Mouse (Mus musculus): Measurements from ENCODE around the gene Cfap43.
A peak's percentile ranks its signal among the peaks of the same experiment; 100 is the strongest.

Cfap43 gene

GRCm38 (mm10) chr19:47783898-47784297 is 135.2 kb downstream of the Cfap43 start:
- no peak for DNase-seq

DNA sequence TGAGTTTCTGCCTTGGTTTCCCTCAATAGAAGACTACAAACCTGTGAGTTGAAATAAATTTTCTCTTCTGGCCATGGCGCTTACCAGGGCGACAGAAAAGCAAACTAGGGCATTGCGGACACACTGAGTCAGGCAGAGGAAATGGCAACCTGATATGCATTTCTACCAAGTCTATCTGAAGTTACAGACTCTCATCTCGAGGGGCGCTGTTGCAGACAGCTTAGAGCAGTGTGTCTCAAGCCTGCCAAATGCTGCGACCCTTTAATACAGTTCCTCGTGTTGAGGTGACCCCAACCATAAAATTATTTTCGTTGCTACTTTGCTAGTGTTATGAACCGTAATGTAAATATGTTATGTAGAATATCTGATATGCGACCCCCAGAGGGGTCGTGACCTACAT is 138.1 kb downstream of the Cfap43 start:
- no peak for DNase-seq

GRCm38 (mm10) chr19:47780145-47780544 is 138.9 kb downstream of the Cfap43 start:
- DNase-seq, result no peak

GRCm38 (mm10) chr19:47777847-47778246 is 141.2 kb downstream of the Cfap43 start:
- no peak for DNase-seq

- DNase-seq, result peak; percentile 15 to 19
Measured at GRCm38 (mm10) chr19:47755625-47756024, 163.5 kb downstream of the Cfap43 start.

DNA sequence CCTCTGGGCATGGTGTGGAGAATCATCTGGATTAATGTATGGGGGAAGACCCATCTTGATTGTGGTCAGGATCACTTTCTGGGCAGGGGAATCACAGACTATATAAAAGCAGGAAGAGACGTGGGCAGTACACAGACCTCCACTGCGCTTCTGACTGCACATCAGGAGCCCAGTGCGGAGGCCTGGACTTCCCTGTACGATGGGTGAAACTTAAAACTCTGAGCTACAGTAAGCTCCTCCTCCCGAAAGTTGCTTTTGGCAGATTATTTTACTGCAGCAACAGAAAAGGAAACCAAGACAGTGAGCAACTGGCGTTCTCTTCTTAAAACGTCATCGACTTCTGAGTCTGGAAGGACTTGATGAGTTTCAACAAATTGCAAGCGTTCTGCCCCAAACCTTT is 164.2 kb downstream of the Cfap43 start:
- peak in 1 of 2 experiments; percentile 9 for DNase-seq

- DNase-seq, result no peak
Measured at GRCm38 (mm10) chr19:47753921-47754320, 165.2 kb downstream of the Cfap43 start.

GRCm38 (mm10) chr19:47752456-47752855 is 166.6 kb downstream of the Cfap43 start:
- no peak for DNase-seq

DNA sequence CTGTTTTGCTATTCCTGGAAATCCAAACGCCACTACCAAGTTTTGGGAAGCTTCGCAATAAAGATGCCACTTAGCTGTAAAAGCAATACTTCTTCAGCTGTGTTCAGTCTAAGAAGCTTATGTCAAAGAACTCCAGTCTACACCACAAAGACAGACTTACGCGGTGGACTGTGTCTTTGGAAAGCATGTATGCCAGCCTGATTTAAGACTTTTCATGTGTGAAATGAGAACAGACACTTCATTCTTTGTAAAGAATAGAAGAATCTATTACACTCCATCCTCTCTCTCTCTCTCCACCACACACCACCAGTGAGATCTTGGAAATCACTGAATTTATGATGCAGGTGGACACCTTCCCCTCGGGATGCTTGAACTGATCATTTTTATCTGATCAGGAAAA is 168.7 kb downstream of the Cfap43 start:
- no peak for DNase-seq

- DNase-seq, result no peak
Measured at GRCm38 (mm10) chr19:47748950-47749349, 170.1 kb downstream of the Cfap43 start.

- no peak for DNase-seq
Measured at GRCm38 (mm10) chr19:47747072-47747471, 172.0 kb downstream of the Cfap43 start.

DNA sequence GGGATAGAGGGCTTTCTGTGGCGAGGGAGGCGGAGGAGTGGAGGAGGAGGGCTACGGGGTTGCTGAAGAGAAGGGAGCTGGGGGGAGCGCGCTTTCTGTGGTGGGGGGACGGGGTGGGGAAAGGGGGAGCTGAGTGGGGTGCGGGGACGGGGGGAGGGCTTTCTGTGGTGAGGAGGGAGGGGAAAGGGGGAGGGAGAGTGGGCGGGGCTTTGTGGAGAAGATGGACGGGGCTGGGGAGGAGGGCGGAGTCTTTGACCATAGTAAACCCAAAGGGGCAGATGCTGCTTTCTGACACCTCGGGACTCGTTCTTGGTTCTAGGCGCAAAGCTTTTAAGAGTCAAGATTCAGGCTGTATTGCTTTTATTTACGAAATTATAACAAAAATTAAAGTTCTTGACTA is 187.2 kb downstream of the Cfap43 start:
- DNase-seq, result peak; percentile 70 to 86

DNA sequence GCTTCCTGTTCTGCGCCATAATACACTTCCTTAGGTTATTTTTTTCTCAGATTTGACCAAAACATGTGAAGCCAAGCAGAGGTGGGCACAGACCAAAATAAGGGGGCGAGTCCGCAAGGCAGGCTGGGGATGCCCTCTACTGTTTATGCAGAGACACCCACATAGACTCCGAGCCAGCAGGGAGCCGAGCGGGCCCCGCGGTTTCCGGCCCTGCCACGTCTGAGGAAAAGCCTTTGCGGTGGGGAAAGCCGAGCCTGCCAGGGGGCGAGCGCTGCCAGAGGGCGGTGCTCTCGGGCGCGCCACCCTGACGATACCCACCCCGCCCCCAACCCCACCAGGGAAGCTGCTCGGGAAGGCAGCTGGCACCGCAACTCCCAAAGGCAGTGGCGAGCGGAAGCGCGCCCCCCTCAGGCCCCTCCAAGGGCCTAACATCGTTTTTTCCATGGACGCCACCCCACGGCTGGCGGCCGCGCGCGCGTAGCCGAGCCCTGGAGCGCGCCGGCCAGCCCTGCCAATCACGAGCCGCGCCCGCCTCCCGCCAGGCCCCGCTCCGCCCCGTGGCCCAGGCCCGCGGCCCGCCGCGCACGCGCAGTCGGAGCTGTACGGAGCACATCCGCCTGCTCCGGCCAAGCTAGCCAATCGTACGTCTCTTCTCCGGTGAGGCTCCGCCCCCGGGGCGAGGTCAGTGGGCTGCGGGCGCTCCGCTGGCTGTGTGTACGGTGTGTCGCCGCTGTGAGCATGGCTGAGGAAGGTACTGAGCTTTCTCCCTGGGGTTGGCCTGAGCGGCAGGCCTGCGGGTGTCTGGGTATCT is 187.8 kb downstream of the Cfap43 start, which contains the start of gene Sfr1:
TSS of gene Sfr1 (plus strand) at position 612 of the 811 bp plus-strand sequence.
- peak; percentile 99 to 100 for DNase-seq

- peak; percentile 42 to 63 for DNase-seq
Measured at GRCm38 (mm10) chr19:47730691-47731070, 188.4 kb downstream of the Cfap43 start.

GRCm38 (mm10) chr19:47725643-47726140 is 193.4 kb downstream of the Cfap43 start:
- peak in 1 of 2 experiments; percentile 9 for DNase-seq

GRCm38 (mm10) chr19:47724903-47725302 is 194.2 kb downstream of the Cfap43 start:
- DNase-seq, result no peak

- no peak for DNase-seq
Measured at GRCm38 (mm10) chr19:47722471-47722870, 196.6 kb downstream of the Cfap43 start.

DNA sequence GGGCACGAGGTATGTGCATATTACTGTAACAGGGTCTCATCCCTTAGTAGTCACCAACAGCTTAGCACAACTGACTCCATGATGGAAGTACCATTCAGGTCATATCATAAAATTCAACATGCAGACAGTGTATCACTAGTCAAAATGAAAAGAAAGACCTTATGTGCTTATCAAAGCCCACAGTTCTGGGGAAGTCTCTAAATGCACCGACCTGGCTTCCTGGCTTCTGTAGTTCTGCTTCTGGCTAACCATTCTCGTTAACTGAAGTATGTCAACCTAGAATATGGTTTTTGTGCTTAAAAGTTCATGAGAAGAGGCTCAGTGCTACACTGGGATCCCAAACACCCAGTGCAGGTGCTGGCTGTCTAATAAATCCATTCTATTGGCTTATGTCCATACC is 199.9 kb downstream of the Cfap43 start:
- DNase-seq, result no peak

GRCm38 (mm10) chr19:47716144-47716543 is 202.9 kb downstream of the Cfap43 start:
- no peak for DNase-seq

DNA sequence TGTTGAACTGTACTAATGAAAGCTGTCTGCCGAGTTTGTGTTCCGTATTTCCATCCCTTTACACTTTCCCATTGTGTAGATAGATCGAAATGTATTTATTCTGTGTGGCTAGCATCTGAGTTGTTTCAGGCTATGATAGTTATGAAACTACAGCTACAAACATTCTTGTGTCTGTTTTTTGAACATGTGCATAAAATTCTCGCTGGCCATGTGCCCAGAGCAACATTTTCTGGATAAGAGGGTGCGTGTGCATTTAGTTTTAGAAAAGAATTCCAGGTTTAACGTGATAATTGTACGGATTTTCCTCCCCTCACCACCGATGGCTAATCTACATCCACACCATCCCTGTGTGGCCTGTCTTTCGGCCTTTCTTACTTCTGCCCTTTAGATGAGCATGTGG is 205.6 kb downstream of the Cfap43 start:
- no peak for DNase-seq

- no peak for DNase-seq
Measured at GRCm38 (mm10) chr19:47710376-47710775, 208.7 kb downstream of the Cfap43 start.

DNA sequence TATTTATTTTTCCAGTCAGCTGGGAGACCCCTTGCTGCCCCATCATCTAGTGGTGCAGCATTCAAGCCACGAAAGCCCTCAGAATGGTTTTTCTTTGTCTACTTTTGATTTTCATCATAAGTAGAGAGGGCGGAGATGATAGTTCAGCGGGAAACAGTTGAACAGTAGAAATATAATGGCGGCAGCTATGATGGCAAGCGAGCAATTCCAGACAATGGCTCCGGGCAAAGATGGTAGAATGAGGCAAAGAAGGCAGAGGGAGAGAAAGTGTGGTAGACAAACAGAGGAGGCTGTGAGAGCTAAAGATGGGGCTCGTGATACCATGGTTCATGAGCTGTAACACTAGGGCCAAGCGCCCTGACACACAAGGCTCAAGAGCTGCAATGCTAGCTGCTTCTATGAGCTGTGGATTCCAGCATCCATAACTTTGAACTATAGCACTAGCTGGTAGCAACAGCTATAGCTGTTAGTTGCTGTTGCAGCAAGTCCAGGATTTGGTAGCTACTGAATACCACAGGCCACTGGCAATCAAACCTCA is 213.2 kb downstream of the Cfap43 start:
- no peak for DNase-seq

GRCm38 (mm10) chr19:47705080-47705771 is 213.9 kb downstream of the Cfap43 start:
- no peak for DNase-seq

GRCm38 (mm10) chr19:47700509-47700908 is 218.6 kb downstream of the Cfap43 start:
- DNase-seq, result no peak
